Mouse (Mus musculus) embryonic facial prominence, embryonic 15.5 days (tissue): ENCODE measurements around the gene 5730455P16Rik. TPM values are rescaled to one million over a fixed set of nuclear protein-coding genes. Genes with fewer than 3 reads are reported as not detected.
"Not testable (repeated sequence)": the region's sequence is repeated elsewhere in the genome, so short reads cannot be mapped to it uniquely, and the experiment has no call there.

Experiments
- ATAC-seq: fragments of 200-750 bp; cut with Nextera tagmentation; 2 replicates; pipeline ENCODE4 v1.8.0; 2017; ENCODE audit warnings: low read depth, moderate TSS enrichment; ENCODE audit not compliant: insufficient number of reproducible peaks, low FRiP score, low TSS enrichment
- H3K27ac ChIP-seq: fragments of 300-500 bp; sonication (generic); replicated peaks from 2 replicates; pipeline ENCODE4 v1.5.1; 2015; ENCODE audit warnings: mild to moderate bottlenecking, inconsistent platforms
- H3K27me3 ChIP-seq: fragments of 300-500 bp; sonication (generic); 2 replicates; pipeline ENCODE4 v1.6.1; 2015; ENCODE audit warnings: inconsistent platforms
- H3K36me3 ChIP-seq: fragments of 300-500 bp; sonication (generic); 2 replicates; pipeline ENCODE4 v1.6.1; 2015; ENCODE audit warnings: mild to moderate bottlenecking, inconsistent platforms
- H3K4me1 ChIP-seq: fragments of 300-500 bp; sonication (generic); 2 replicates; pipeline ENCODE4 v1.6.1; 2015; ENCODE audit warnings: inconsistent platforms
- H3K4me2 ChIP-seq: fragments of 300-500 bp; sonication (generic); replicated peaks from 2 replicates; pipeline ENCODE4 v1.6.1; 2015; ENCODE audit warnings: mild to moderate bottlenecking, inconsistent platforms
- H3K4me3 ChIP-seq: fragments of 300-500 bp; sonication (generic); replicated peaks from 2 replicates; pipeline ENCODE4 v1.5.1; 2015; ENCODE audit warnings: mild to moderate bottlenecking, inconsistent platforms
- H3K9ac ChIP-seq: fragments of 300-500 bp; sonication (generic); 2 replicates; pipeline ENCODE4 v1.6.1; 2015; ENCODE audit warnings: inconsistent platforms
- H3K9me3 ChIP-seq: fragments of 300-500 bp; sonication (generic); replicated peaks from 2 replicates; pipeline ENCODE4 v1.6.1; 2016; ENCODE audit warnings: inconsistent platforms
- WGBS: fragments of 180-500 bp; shearing (Covaris S2); methylation state at CpG from one replicate; pipeline ENCODE4 v1.1.7; 2015; 5-methylcytosine and 5-hydroxymethylcytosine counted together
- polyA plus RNA-seq: library from polyadenylated mRNA; unstranded; fragments of >200 nt; fragmentation: Nextera tagmentation; extraction: Ambion mirVana; gene quantifications from 2 replicates; pipeline ENCODE4 v1.2.1, GENCODE M21; 2015

Gene 5730455P16Rik
- polyA plus RNA-seq, 1 experiment from 2014 or later = 20.3 TPM

DNA sequence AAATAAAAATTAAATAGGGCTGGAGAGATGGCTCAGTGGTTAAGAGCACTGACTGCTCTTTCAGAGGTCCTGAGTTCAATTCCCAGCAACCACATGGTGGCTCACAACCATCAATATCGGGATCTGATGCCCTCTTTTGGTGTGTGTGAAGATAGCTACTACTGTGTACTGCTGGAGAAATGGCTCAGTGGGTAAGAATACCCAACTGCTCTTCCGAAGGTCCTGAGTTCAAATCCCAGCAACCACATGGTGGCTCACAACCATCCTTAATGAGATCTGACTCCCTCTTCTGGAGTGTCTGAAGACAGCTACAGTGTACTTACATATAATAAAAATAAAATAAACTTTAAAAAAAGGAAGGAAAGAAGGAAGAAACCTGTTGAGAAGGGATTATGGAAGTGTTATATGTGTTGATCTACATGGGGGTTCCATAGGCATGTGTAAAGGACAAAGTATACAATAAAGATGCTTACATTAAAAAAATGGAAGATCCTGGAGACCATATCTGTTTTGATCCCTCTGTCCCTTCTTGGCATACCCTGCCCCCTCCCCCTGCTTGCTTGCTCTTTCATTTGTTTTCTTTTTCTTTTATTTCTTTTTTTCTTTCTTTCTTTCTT, 726 bp upstream of the 5730455P16Rik start:
- H3K9ac ChIP-seq, H3K9me3 ChIP-seq, H3K27me3 ChIP-seq, H3K27ac ChIP-seq, ATAC-seq: not testable (repeated sequence)
- 59% methylated on average over 2 of the region's 2 CpGs for WGBS
- Histone ChIP-seq H3K4me3 (peak overlapping the region; percentile 93), H3K36me3 (peaks cover 19% of the 10 kb centered on the region), H3K4me1 (peaks cover 14% of the 10 kb centered on the region), H3K4me2 (peak overlapping the region; percentile 77)

DNA sequence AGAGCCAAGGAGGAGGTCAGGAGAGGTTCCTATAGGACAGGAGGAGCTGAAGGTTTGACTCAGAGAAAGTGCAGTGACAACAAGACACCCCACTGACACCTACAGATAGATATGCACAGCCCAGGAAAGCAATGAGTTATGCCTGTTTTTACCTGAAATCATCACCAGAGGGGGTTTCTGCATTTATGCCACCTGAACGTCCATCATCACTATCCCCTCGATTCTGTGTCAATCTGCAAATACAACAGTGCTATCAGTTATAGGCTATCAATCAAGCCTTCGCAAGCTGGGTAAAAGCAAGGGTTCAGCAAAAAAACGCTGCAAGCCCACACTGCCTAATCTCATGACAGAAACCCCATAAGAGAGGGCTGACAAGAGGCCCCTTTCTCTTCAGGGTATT, 1.2 kb downstream of the 5730455P16Rik start:
- no peak overlapping the region for H3K27ac ChIP-seq
- no peak overlapping the region for H3K9ac ChIP-seq
- peaks cover 10% of the 10 kb centered on the region for H3K4me1 ChIP-seq
- H3K4me2 ChIP-seq = peak overlapping the region; percentile 77; the same call in 1 of the 2 replicates
- peak overlapping the region; percentile 93; the same call in 1 of the 2 replicates for H3K4me3 ChIP-seq
- H3K27me3 ChIP-seq = no peaks in the 10 kb centered on the region
- WGBS = 62% methylated on average over 4 of the region's 4 CpGs
- ATAC-seq = no peak
- H3K36me3 ChIP-seq = peaks cover 29% of the 10 kb centered on the region
- H3K9me3 ChIP-seq = no peaks in the 10 kb centered on the region

DNA sequence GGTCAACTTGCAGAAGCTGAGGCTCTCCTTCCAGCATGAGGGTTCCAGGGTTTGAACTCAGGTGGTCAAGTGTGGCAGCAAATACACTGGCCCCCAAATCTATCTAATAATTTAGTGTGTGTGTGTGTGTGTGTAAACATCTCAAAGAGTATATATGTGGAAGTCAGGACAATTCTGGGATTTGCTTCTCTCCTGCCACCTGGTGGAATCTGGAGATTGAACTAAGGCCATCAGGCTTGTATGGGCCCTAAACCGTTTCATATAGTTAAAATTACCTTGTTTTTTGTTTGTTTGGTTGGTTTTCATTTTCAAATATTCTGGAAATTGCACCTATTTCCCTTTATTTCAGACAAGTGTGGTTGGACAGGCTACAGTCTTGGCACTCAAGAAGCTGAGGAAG, 8.9 kb downstream of the 5730455P16Rik start:
- Histone ChIP-seq H3K4me2 (no peak overlapping the region), H3K36me3 (peaks cover 64% of the 10 kb centered on the region), H3K27me3 (no peaks in the 10 kb centered on the region), H3K4me1 (no peaks in the 10 kb centered on the region), H3K27ac (no peak overlapping the region), H3K9me3 (no peaks in the 10 kb centered on the region), H3K9ac (no peak overlapping the region), H3K4me3 (no peak overlapping the region)
- WGBS = 86% methylated on average over 1 of the region's 1 CpGs
- no peak for ATAC-seq

DNA sequence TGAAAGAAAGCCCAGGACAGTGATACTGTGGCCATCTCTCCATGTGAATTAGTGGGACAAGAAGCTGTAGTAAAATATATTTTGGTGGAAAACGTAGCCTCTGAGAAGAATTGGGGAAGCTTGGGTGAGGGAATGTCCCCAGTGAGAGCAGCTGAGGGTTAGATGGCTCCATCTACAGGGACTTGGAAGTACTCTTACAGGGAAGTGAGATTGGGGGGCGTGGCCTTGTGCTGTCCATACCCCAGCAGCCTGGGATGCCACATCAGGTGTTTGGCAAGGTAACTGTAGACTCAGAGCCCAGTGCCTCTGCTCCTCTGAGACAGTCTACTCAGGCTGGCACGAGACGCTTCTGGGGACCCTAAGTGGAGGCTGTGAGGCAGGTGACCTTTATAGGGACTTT, 23.0 kb downstream of the 5730455P16Rik start:
- 41% methylated on average over 4 of the region's 4 CpGs for WGBS
- Histone ChIP-seq H3K4me3 (no peak overlapping the region), H3K36me3 (0 out of 2 replicates have a peak, but pooled peaks cover 3% of the 10 kb centered on the region), H3K9me3 (no peaks in the 10 kb centered on the region), H3K9ac (no peak overlapping the region), H3K27me3 (no peaks in the 10 kb centered on the region), H3K27ac (no peak overlapping the region), H3K4me2 (no peak overlapping the region), H3K4me1 (no peaks in the 10 kb centered on the region)
- no peak for ATAC-seq

DNA sequence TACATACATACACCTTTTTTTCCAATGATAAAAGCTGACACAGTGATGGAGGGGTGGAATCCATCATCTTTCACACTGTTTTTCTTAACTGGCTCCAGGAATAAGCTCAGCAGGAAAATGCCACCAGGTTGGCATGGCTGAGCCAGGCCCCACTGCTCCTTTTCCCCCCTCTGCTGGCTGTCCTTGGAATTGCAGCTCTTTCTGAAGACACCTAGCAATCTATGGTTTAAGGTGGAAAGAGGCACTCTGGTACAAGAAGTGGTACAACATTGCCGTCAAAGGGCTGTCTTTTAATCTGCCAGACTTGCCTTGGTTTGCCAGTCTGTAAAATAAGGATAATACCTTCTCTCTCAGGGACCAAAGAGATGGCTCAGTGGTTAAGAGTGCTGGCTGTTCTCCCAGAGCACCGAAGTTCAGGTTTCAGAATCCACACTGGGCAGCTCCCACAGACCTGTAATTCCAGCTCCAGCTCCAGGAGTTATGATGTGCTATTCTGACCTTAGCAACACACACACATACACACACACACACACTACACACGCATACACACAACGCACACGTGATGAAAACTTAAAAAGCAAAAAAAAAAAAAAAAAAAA, 25.9 kb downstream of the 5730455P16Rik start:
- H3K27me3 ChIP-seq = no peaks in the 10 kb centered on the region
- H3K4me1 ChIP-seq = no peaks in the 10 kb centered on the region
- no peak overlapping the region for H3K4me3 ChIP-seq
- WGBS = 68% methylated on average over 5 of the region's 5 CpGs
- no peak overlapping the region for H3K27ac ChIP-seq
- no peak overlapping the region for H3K9ac ChIP-seq
- no peak overlapping the region for H3K4me2 ChIP-seq
- H3K36me3 ChIP-seq = no peaks in the 10 kb centered on the region
- H3K9me3 ChIP-seq = no peaks in the 10 kb centered on the region
- no peak; the same call in 1 of the 2 replicates for ATAC-seq

DNA sequence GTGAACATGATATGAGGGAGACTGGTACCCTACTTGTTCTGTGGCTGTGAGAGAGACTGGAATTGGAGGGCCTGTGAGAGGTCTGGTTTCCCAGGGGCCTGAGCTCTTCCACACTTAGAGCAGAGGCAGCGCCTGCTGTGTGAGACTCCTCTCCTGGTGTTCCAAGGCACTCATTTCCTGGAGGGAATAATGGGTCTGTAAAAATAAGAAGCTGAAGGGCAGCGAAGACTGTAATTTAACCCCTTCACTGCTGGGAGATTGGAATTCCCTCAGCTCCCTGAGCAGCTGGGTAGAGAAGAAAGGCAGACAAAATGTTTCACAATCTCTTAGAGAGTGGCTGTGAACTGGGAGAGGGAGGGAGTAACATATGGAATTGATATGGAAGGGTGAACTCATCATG, 35.4 kb downstream of the 5730455P16Rik start:
- Histone ChIP-seq H3K27ac (no peak overlapping the region), H3K9me3 (no peaks in the 10 kb centered on the region), H3K4me1 (0 out of 2 replicates have a peak, but pooled peaks cover 3% of the 10 kb centered on the region), H3K27me3 (no peaks in the 10 kb centered on the region), H3K9ac (no peak overlapping the region), H3K4me3 (no peak overlapping the region), H3K4me2 (no peak overlapping the region), H3K36me3 (no peaks in the 10 kb centered on the region)
- no peak for ATAC-seq
- WGBS = 16% methylated on average over 2 of the region's 2 CpGs

DNA sequence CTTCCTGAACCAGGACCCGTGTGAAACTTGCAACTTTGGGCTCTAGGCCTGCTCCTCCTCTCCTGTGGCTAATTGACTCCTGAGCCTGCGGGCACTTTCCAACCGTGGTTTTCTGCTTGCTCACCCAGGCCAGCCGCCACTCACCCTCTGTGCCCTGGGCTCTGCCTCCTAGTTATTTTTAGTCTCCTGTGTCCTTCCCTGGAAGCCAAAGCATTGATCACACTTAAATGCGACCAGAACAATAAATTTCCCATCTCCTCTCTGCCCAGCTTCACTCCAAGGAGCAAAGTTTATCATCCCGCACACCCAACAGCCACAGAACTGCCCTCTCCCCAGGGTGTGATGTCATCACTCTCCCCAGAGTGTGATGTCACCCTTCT, 41.5 kb downstream of the 5730455P16Rik start:
- no peaks in the 10 kb centered on the region for H3K27me3 ChIP-seq
- no peak overlapping the region for H3K9ac ChIP-seq
- no peak for ATAC-seq
- H3K9me3 ChIP-seq = no peaks in the 10 kb centered on the region
- no peak overlapping the region for H3K4me2 ChIP-seq
- no peak overlapping the region for H3K4me3 ChIP-seq
- no peaks in the 10 kb centered on the region for H3K36me3 ChIP-seq
- 20% methylated on average over 6 of the region's 6 CpGs for WGBS
- no peaks in the 10 kb centered on the region for H3K4me1 ChIP-seq
- no peak overlapping the region for H3K27ac ChIP-seq

DNA sequence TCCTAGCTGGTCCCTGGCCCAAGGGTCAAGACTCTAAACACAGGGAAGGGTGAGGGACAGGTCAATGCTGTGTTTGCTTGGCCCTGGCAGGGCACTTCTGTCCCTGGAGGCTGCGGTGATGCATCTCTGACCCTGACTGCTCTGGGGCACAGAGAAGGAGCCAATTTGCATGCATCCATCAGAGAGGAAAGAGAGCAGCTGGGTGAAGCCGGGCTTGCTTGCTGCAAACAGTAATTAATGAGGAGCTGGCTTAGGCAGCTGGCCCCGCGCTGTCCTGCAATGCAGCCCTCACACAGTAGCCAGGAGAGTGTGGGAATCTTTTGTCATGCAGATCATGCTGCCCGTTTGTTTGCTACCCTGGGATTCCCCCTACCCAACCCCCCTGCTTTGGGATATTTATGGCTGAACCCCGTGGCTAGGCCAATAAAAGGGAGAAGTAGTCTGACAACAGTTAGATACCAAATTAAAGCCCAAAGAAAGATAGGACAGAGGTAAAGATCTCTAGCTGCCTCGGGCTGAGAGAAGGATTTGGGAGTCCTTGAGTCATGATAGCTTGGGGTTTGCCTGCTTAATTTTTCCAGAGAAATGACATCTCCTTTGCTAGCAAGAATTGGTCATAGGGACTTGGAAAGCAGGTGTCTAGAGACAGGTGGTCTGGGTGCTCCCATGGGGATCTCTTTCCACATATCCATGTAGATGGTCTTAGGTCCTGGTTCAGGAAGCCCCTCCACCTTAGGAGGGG, 42.1 kb downstream of the 5730455P16Rik start:
- Histone ChIP-seq H3K36me3 (no peaks in the 10 kb centered on the region), H3K4me2 (no peak overlapping the region), H3K4me1 (no peaks in the 10 kb centered on the region), H3K9ac (no peak overlapping the region), H3K27me3 (no peaks in the 10 kb centered on the region), H3K4me3 (no peak overlapping the region), H3K9me3 (no peaks in the 10 kb centered on the region), H3K27ac (no peak overlapping the region)
- WGBS = 8% methylated on average over 7 of the region's 7 CpGs
- ATAC-seq = no peak

DNA sequence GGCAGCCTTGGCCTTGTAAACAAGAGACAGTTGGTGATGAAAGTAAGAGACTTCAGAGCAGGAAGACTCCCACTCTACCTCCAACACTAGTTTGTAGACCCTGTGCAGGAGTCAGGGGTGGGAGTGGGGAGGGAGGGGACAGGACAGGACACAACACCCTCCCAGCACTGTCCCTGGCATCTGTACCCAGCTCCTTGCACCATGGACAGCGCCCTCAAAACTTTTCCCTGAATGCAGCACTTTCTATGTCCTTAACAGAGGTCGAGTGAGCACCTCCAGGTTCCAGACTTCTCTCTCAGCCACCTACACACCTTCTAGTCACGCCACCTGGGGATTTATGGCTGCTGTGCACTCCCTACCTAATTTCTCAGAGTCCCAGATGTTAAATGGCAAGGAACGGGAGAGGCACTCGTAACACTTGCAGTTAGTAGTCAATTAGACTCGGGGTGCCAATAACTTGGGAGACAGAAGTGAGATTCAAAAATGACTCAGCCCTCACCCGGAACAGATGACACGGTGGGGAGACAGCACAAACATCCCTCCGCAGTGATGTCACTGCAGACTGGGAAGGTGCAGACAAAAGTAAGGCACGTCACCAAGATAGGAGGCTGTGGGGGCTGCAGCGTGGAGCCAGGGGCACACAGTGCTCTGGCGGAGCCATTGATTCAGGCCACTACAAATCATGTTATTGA, 45.0 kb downstream of the 5730455P16Rik start:
- Histone ChIP-seq H3K27me3 (no peaks in the 10 kb centered on the region), H3K4me2 (no peak overlapping the region), H3K4me3 (no peak overlapping the region), H3K9me3 (no peaks in the 10 kb centered on the region), H3K9ac (no peak overlapping the region), H3K36me3 (no peaks in the 10 kb centered on the region), H3K4me1 (no peaks in the 10 kb centered on the region), H3K27ac (no peak overlapping the region)
- ATAC-seq = no peak
- 73% methylated on average over 12 of the region's 12 CpGs for WGBS

DNA sequence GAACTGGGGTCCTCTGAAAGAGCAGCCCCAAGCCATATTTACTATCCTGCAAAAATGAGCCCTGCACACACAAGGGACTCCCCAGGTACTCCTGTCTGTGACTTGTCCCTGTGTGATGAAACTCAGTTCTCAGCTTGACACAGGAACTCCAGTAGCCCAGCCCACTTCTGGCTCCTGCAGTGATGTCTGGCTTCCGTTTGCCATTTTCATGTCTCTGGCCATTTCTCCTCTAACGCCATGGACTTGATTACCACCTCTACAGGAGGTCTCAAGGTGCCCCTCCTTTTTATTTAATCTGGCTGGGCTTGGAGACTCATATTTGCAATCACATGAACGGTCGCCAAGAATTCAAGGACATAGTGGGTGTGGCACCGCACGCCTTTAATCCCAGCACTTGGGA, 53.2 kb downstream of the 5730455P16Rik start:
- Histone ChIP-seq H3K9me3 (no peaks in the 10 kb centered on the region), H3K4me3 (no peak overlapping the region), H3K36me3 (no peaks in the 10 kb centered on the region), H3K9ac (no peak overlapping the region), H3K4me1 (no peaks in the 10 kb centered on the region), H3K27ac (no peak overlapping the region), H3K27me3 (no peaks in the 10 kb centered on the region), H3K4me2 (no peak overlapping the region)
- ATAC-seq = no peak
- 84% methylated on average over 6 of the region's 6 CpGs for WGBS

DNA sequence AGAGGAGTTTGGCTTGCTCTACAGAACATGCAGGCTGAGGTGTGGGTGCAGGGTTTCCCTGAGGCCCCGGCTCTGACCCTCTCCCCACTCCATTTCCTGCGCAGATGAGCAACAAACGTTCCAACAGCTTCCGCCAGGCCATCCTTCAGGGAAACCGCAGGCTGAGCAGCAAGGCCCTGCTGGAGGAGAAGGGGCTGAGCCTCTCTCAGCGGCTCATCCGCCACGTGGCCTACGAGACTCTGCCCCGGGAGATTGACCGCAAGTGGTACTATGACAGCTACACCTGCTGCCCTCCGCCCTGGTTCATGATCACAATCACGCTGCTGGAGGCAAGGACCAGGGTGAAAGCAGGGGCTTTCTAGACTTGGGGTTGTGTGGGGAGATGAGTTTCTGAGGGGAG, 54.6 kb downstream of the 5730455P16Rik start:
- 54% methylated on average over 13 of the region's 13 CpGs for WGBS
- H3K36me3 ChIP-seq = no peaks in the 10 kb centered on the region
- no peak overlapping the region for H3K27ac ChIP-seq
- no peaks in the 10 kb centered on the region for H3K27me3 ChIP-seq
- H3K4me1 ChIP-seq = no peaks in the 10 kb centered on the region
- H3K9me3 ChIP-seq = no peaks in the 10 kb centered on the region
- no peak overlapping the region for H3K4me2 ChIP-seq
- no peak overlapping the region for H3K4me3 ChIP-seq
- ATAC-seq = no peak
- no peak overlapping the region for H3K9ac ChIP-seq
